Mouse (Mus musculus) liver, embryonic 14.5 days (tissue): ENCODE data around the gene Sh2d7. TPM values are rescaled to one million over a fixed set of nuclear protein-coding genes. Genes with fewer than 3 reads are reported as not detected.

Experiments
- ATAC-seq: fragments of 200-750 bp; cut with Nextera tagmentation; 2 replicates; pipeline ENCODE4 v1.8.0; 2017; ENCODE audit warnings: moderate number of reproducible peaks, mild to moderate bottlenecking, moderate library complexity; ENCODE audit not compliant: insufficient read depth
- DNase-seq, 3 experiments: peaks; one replicate each; pipeline ENCODE4 v3.0.0-alpha.2; 2012 to 2013; ENCODE audit warnings: low read depth in 3 of 3, low spot score in 3 of 3
- H3K27ac ChIP-seq: fragments of 300-500 bp; sonication (generic); 2 replicates; pipeline ENCODE4 v1.5.1; 2014; ENCODE audit warnings: moderate library complexity, mild to moderate bottlenecking, control low read depth, inconsistent platforms
- H3K27me3 ChIP-seq: fragments of 300-500 bp; sonication (generic); 2 replicates; pipeline ENCODE4 v1.6.1; 2014; ENCODE audit warnings: mild to moderate bottlenecking, low read length, moderate library complexity; ENCODE audit not compliant: control insufficient read depth, insufficient read depth
- H3K36me3 ChIP-seq: fragments of 300-500 bp; sonication (generic); replicated peaks from 2 replicates; pipeline ENCODE4 v1.6.1; 2014; ENCODE audit warnings: low read depth; ENCODE audit not compliant: control insufficient read depth, insufficient read depth
- H3K4me1 ChIP-seq, 2 experiments: fragments of 200-500 bp in 1 of 2; fragments of 300-500 bp in 1 of 2; sonication (generic) in 1 of 2; replicated peaks; 2 replicates each; pipeline ENCODE4 v1.6.1; 2012 to 2014; ENCODE audit warnings: antibody characterized with exemption in 1 of 2, inconsistent platforms in 1 of 2, low read length in 1 of 2; ENCODE audit not compliant: control insufficient read depth in 2 of 2, insufficient read depth in 2 of 2
- H3K4me2 ChIP-seq: fragments of 300-500 bp; sonication (generic); 2 replicates; pipeline ENCODE4 v1.6.1; 2014; ENCODE audit warnings: low read depth, mild to moderate bottlenecking, control low read depth, moderate library complexity
- H3K4me3 ChIP-seq, 2 experiments: fragments of 200-500 bp in 1 of 2; fragments of 300-500 bp in 1 of 2; sonication (generic) in 1 of 2; 2 replicates each; pipeline ENCODE4 v1.5.1; 2012 to 2014; ENCODE audit warnings: low read depth in 2 of 2, low read length in 2 of 2, mild to moderate bottlenecking in 2 of 2, control low read depth in 1 of 2, inconsistent platforms in 1 of 2, moderate library complexity in 1 of 2; ENCODE audit not compliant: insufficient read depth in 1 of 2
- H3K9ac ChIP-seq: fragments of 300-500 bp; sonication (generic); replicated peaks from 2 replicates; pipeline ENCODE4 v1.6.1; 2014; ENCODE audit warnings: mild to moderate bottlenecking, control low read depth, moderate library complexity
- H3K9me3 ChIP-seq: fragments of 300-500 bp; sonication (generic); 2 replicates; pipeline ENCODE4 v1.6.1; 2016; ENCODE audit warnings: low read length, mixed read lengths; ENCODE audit not compliant: control insufficient read depth
- CTCF ChIP-seq: IDR thresholded peaks from 2 replicates; pipeline ENCODE4 v1.5.1; 2016; ENCODE audit warnings: antibody characterized with exemption, low read depth, control low read depth
- EP300 ChIP-seq: IDR thresholded peaks from 2 replicates; pipeline ENCODE4 v1.6.1; 2016; ENCODE audit warnings: antibody characterized with exemption, low read depth
- WGBS: fragments of 180-500 bp; shearing (Covaris S2); extraction: QIAGEN DNeasy Blood & Tissue Kit; methylation state at CpG from one replicate; pipeline ENCODE4 v1.1.7; 2014; ENCODE audit not compliant: insufficient replicate concordance; 5-methylcytosine and 5-hydroxymethylcytosine counted together
- polyA plus RNA-seq, 2 experiments: library from polyadenylated mRNA; depleted of rRNA in 1 of 2; stranded (reverse) in 1 of 2; unstranded in 1 of 2; fragments of >200 nt; fragmentation: Nextera tagmentation in 1 of 2; extraction: Ambion mirVana in 1 of 2; gene quantifications; 2 replicates each; pipeline versions ENCODE4 v1.2.1 to v1.2.3; 2012 to 2014

Sh2d7 gene
- polyA plus RNA-seq, 2 experiments: not detected

DNA sequence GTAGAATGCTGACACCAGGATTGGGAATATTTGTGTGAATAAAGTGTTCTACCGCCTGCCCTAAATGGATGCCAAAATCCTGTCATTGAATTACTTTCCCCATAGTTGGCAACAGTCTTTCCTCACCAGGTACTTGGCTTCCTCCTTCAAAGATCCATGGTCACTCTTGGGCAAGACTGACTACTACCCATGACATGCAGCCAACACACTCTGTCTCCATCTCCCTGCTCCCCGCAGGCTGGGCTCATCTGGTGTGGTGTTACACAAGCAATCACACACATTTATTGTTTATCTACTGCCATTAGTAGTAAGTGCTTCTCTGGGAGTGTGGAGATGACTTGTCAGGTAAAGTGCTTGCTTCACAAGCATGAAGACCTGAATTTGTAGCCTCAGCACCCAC lies 5.9 kb upstream of the Sh2d7 start:
- 66% methylated on average over 2 of the region's 2 CpGs for WGBS
- Histone ChIP-seq H3K36me3 (no peaks in the 10 kb centered on the region), H3K4me1 (no peaks in the 10 kb centered on the region), H3K27ac (no peak overlapping the region), H3K27me3 (no peaks in the 10 kb centered on the region), H3K9me3 (no peaks in the 10 kb centered on the region), H3K9ac (no peak overlapping the region), H3K4me3 (no peak overlapping the region), H3K4me2 (no peak overlapping the region)
- DNase-seq: no peak
- no peak for ATAC-seq
- no peak for TF ChIP-seq CTCF
- TF ChIP-seq EP300: no peak

DNA sequence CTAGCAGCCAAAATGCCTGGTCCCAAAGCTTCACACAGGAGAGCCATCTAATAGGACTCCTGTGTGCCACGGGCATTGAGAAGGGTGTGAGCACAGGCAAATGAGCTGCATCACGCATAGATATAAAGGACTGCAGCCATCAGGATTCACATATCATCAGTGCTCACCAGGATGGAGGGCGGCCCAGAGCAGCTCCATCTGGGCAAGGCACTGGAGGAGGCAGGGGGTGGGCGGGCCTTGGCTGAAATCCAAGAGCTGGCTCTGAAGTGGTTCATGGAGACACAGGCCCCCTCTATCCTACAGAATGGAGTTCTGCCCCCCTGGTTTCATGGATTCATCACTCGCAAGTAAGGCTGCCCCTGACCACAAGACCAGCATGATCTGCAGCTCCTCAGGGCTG lies 4.8 kb upstream of the Sh2d7 start:
- Histone ChIP-seq H3K27ac (no peak overlapping the region), H3K9ac (no peak overlapping the region), H3K27me3 (no peaks in the 10 kb centered on the region), H3K9me3 (no peaks in the 10 kb centered on the region), H3K36me3 (no peaks in the 10 kb centered on the region), H3K4me3 (no peak overlapping the region), H3K4me1 (no peaks in the 10 kb centered on the region), H3K4me2 (no peak overlapping the region)
- no peak for DNase-seq
- ATAC-seq: no peak
- TF ChIP-seq EP300 (no peak), CTCF (no peak)
- 57% methylated on average over 5 of the region's 5 CpGs for WGBS

DNA sequence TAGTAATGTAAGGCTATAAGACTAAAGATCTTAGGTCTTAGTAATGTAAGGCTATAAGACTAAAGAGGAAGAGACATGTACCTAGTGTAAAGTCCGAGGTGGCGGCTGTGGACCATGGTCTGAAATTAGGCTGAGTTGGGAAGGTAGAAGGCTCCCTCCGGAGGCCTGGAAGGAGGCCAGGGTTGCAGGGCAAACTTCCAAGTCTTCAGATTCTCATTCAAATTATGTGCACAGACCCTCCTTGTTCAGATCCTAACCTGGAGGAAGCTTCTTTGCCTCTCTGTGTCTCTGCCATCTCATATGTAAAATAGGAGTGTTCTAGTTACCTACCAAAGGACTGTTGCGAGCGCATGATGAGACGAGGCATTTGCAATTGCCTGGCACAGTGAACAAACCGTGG lies 2.5 kb upstream of the Sh2d7 start:
- Histone ChIP-seq H3K9ac (no peak overlapping the region), H3K4me2 (no peak overlapping the region), H3K36me3 (no peaks in the 10 kb centered on the region), H3K4me1 (no peaks in the 10 kb centered on the region), H3K4me3 (no peak overlapping the region), H3K27me3 (no peaks in the 10 kb centered on the region), H3K27ac (no peak overlapping the region), H3K9me3 (no peaks in the 10 kb centered on the region)
- TF ChIP-seq EP300: no peak
- TF ChIP-seq CTCF: no peak
- WGBS: 65% methylated on average over 7 of the region's 7 CpGs
- ATAC-seq: no peak
- no peak for DNase-seq

DNA sequence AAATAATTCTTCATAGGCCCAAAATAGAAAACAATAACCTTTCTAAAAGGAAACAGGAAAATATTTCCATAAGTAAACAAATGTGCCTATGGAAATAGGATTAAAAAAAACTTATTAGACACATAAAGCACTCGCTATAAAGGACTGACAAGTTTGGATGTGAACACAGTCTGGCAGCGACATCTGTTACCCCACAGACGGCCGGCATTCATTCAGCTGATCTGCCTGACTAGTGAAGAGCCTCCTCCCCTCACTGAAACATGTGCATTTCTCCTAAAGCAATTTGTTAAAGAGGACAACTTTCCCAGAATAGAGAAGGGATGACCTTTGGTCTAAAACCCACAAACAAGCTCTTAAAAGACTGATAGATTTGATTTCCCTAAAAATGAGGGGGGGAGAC lies 1.8 kb upstream of the Sh2d7 start:
- Histone ChIP-seq H3K9ac (no peak overlapping the region), H3K4me3 (no peak overlapping the region), H3K9me3 (no peaks in the 10 kb centered on the region), H3K27ac (no peak overlapping the region), H3K27me3 (no peaks in the 10 kb centered on the region), H3K4me1 (no peaks in the 10 kb centered on the region), H3K36me3 (no peaks in the 10 kb centered on the region), H3K4me2 (no peak overlapping the region)
- no peak for ATAC-seq
- 58% methylated on average over 4 of the region's 4 CpGs for WGBS
- DNase-seq: no peak
- TF ChIP-seq CTCF (no peak), EP300 (no peak)

DNA sequence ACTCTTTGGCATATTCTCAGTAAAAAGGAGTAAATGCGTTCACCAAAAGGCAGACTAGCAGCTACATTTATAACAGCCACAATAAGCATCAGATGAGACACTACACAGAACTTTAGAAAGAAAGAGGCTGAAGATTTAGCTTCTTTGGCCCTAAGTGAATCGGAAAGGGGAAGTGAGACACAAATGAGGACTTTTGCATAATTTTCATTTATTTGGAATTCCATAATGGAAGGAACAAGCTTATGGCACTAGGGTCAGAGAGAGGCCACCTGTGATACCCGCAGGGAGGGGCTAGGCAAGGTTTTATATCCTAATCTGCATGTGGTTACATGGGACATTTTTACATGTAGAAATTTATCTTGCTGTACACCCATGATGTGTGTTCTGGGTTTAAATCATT lies 1.3 kb upstream of the Sh2d7 start:
- TF ChIP-seq CTCF: no peak
- TF ChIP-seq EP300: no peak
- H3K9me3 ChIP-seq: no peaks in the 10 kb centered on the region
- no peaks in the 10 kb centered on the region for H3K36me3 ChIP-seq
- H3K4me2 ChIP-seq: no peak overlapping the region
- WGBS: 60% methylated on average over 3 of the region's 3 CpGs
- no peak overlapping the region for H3K4me3 ChIP-seq
- ATAC-seq: no peak
- H3K4me1 ChIP-seq: no peaks in the 10 kb centered on the region
- no peak for DNase-seq
- H3K9ac ChIP-seq: no peak overlapping the region
- H3K27ac ChIP-seq: no peak overlapping the region
- no peaks in the 10 kb centered on the region for H3K27me3 ChIP-seq
